Mouse (Mus musculus) neutrophil, adult 5-6 weeks (primary cell): ENCODE measurements around the gene Jph3. TPM values are rescaled to one million over a fixed set of nuclear protein-coding genes. Genes with fewer than 3 reads are reported as not detected.

Experiments used
- ATAC-seq: fragments of 151-379, 151-347 bp; 2 replicates; pipeline ENCODE4 v1.8.0; 2017; ENCODE audit warnings: mild to moderate bottlenecking, moderate TSS enrichment; ENCODE audit not compliant: insufficient number of reproducible peaks, poor library complexity, low FRiP score, severe bottlenecking; ENCODE audit errors: extremely low read depth
- total RNA-seq: library from RNA; stranded (forward); fragments of 200-1000 nt; gene quantifications from 2 replicates; pipeline ENCODE4 v1.2.3, GENCODE M21; 2017

Jph3 gene
- total RNA-seq, 1 experiment from 2014 or later, result 0.12 TPM

DNA sequence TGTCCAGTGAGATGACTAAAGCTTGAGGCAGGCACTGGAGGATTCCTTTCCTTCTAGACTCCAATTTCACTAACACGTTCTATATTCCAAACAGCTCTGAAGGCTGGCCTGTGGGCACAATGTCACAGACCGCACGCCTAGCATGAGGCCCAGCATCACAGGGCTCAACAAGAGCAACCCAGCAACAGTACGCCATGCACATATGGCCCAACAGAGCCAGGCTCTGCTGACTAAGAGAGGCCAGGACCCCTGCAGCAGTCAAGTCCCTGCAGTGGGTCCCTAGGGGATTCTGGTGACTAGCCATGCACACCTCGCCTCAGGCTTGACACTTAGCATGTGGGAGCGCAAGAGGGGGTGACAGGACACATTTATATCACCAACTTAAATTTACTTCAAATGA, 91.4 kb downstream of the Jph3 start:
- ATAC-seq, result no peak

DNA sequence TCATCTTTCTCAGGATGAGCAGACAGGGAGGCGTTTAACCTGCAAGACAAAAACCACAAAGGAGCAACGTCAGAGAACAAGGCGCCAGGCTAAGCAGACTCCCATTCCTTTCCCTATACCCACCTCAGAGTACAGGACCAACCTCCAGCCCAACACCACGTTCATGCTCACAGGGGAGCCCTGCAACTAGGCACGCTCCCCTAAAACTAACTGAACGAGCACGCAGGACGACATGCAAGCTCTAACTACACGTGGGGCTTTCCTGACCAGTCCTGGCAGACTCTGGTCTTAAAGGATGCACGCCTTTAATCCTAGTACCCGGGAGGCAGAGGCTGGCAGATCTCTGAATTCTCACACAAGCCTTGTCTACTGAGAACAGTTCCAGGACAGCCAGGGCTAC, 91.9 kb downstream of the Jph3 start:
- no peak for ATAC-seq

DNA sequence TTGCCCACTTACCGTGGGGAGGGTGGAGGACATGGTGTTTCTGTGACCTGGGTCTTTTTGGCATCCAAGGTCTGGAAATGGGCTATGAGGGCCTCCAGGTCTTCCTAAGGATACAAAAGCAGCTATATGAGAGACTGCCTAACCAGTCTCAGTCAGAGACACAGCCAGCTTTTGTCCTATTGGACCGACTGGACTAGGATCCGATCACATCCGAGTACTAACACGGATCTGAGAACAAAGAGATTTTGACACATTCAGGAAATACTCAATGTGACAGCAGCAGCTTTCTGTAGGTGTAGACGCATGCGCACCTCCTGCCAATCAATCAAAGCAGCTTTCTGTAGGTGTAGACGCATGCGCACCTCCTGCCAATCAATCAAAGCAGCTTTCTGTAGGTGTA, 92.3 kb downstream of the Jph3 start:
- ATAC-seq, result no peak

DNA sequence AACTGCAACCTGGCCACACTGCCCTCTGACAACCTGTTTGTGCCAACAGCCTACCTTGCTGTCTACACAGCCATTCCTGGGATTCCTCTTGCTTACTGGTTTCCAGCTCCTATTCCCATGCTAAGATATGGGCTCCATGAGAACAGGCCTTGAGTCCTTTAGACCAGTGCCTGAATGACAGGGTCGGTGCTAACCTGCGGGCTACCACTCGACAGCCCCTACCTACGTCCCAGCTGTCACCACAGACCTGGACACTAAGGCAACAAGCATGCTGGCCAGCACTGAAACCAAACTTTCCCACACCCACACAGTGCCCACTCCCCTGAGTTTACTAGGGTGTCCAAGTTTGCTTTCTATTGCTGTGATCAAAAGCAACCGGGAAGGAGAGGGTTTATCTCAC, 98.3 kb downstream of the Jph3 start:
- no peak for ATAC-seq

DNA sequence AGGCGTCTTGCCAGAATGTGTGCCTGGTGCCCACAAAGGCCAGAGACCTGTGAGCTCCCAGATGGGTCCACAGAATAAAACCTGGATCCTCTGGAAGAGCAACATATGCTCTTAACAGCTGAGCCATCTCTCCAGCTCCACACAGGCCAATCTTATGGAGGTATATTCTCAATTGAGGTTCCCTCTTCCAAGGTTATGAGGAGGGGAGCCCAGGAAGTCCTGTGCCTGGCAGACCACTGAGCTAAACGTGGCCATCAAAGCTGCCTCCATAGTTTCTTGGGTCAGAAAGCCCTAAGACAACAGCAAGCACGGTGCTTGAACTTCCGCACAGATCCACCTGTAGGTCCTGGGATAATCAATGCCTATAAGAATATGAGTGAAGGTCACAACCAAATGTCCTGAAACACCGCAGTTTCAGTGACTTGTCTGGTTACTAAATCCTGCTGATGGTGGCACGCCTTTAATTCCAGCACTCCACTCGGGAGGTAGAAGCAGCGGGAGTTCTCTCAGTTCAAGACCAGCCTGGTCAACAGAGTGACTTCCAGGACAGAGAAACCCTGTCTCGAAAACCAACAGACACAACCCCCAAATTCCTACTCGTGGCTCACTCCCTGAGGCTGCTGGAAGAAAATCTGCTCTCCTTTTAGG, 99.1 kb downstream of the Jph3 start:
- ATAC-seq, result no peak

DNA sequence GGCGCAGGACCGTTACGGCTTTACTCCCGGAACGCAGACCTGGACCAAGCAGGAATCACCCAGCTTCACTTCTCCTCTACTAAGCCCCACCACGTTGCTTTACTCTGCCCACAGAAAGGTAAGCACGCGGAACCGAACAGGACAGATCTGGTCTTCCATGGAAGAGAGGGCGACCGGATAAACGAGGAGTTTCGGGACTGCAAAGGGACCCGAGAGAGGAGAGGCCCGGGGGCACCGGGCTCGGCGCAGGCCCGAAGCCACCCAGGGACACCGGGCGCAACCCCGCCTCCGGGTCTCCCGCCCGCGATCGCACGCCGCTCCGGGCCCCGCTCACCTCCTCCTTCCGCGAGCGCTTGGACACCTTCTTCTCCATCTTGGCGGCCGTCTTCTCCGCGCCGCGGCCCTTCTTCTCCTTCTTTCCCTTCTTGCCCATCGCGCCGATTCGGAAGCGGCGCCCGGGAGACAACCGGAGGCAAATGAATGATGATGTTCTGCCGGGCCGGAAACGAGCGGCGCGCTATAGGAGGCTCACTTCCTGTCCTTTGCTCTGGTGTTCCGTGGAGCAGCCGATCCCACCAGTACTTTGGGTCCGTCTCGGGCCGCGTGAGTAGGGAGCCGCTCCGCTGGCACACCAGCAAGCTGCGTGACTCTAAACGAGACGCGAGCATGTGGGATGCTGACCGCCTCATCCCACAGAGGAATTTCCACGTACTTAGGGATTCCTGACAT, 99.8 kb downstream of the Jph3 start, which contains the start of gene Klhdc4:
Klhdc4 (minus strand) TSS at position 522 of the 729 bp plus-strand sequence.
- ATAC-seq, result peak; percentile 99

DNA sequence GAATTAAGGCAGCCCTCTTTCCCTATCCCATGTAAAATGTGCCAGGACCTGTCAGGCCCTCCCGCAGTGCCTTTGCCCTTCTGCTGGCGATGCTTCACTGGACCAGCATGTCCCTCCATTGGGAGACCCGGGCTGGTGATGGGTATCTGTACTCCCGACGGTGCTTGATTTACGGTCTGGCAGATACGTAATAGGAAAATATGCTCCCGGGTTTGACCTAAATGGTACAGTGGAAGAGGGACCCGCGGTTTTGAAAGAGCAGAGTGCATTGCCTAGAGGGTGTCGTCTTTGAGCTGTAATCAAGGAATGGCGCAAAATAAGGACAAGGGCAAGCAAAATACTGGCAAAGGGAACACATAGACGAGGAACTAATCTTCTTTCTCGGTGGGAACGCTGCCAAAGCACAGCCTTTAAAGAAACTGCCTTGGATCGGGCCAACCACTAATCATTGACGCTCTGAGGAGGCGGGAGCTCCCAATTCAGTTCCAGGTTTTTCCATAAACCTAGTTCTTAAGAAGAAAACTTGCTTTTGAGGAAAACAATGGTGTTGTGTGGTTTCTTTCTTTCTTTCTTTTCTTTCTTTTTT, 100.4 kb downstream of the Jph3 start:
- ATAC-seq, result peak; percentile 20; the same call in 1 of the 2 replicates

DNA sequence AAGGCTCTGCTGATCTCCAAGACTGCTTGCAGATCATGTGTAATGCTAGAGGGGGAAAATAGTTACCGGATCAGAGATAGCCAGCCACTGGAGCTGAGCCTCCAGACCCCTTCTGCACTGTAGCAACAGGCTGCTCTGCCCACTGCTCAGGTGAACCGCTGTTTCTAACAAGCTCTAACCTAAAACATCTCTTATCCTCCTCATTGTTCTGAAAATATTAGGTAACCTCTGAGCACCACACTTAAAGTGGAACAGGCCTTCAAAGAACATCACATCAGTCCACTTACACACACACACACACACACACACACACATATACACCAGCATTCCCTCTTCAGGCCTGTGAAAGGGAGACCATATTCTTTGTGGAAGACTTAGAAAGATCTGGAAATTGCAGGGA, 102.6 kb downstream of the Jph3 start:
- no peak for ATAC-seq

DNA sequence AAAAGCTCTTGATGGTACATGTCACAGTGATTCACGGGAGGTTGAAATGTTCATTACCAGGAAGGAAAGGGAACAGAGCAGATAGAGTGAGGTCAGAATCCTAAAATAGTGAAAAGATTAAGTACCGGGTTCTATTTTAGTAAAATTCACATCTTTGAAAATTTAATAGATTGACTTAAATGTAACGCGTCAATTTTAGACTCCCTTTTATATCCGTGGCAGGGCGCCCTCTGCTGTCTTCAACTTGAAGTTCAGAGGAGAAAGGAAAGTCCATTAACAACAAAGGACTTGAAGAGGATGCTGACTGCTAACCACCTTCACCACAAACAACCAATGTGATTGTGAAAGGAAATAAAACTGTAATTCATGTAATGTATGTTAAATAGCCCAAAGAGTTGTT, 103.1 kb downstream of the Jph3 start:
- peak; percentile 73 for ATAC-seq

DNA sequence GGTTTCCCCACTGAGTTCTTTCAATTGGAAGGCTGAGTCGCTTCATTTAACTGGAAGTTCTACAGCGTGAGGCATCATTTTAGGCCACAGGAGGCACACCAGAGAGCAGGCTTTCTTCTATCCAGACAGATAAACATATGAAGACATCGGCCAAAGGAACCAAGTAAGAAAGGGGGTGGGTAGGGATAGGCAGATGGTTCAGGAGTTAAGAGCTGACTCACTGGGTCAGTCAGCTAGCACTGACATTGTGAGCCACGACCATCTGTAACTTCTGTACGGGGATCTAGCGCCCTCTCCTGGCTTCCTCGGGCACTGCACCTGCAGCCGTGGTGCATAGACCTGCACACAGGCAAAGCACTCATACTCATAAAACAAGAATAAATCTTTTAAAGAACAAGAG, 111.8 kb downstream of the Jph3 start:
- ATAC-seq, result peak; percentile 48; the same call in 1 of the 2 replicates

DNA sequence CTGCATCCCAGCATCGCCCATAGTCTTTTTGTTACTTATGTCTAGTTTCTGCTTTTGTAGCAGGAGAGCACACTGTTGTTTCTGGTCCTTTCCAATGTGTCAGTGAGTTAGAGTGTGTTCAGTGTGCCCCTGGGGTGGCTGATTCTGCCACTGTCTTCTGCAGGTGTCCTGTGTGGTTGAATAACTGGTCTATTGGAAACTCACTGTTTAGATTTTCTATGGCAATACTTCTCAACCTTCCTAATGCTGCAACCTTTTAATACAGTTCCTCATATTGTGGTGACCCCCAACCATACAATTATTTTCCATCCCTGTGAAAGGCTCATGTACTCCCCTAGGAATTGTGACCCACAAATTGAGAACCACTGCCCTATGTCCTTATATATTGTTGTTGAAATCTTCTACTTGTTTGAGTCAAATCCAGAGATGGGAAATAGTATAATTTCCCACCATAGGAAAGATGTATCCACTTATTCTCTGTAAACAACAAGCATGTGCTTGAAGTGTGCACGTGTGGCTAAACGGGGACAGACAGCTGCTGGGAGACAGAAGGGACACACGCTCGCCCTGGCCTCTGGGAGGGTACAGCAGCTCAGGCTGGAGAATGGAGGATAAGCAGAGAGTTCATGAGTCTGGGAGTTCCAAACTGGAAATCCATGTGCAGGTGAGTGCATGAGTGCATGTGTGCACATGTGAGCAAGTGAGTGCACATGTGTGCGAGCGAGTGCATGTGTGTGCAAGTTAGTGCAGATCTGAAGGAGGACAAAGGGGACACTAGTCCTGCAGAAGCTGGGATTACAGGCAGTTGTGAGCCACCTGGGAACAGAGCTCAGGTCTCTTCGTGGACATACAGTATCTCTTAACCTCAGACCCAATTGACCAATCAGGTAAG, 112.9 kb downstream of the Jph3 start:
- no peak for ATAC-seq

DNA sequence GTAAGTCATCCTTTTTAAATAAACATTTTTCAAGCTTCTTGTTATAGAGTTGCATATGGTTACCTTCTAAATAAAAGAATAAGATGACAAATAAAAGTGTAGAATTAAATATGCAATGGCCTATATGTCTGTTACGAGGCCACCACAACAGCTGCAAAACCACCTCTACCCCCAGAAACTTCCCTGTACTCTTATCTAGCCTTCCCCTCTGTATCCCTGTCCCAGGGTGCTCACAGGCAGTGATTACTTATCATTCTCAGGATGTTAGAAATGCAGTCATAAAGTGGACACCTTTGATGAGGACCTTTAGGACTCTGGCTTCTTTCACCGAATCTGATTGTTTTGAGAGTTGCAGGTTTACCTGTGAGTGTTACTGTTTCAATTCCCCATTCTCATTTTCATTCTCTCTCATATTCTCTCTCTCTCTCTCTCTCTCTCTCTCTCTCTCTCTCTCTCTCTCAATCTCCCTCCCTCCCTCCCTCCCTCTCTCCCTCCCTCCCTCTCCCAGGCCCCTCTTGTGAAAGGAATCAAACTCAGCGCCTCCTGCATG, 113.8 kb downstream of the Jph3 start:
- ATAC-seq, result no peak

Other genes starting within 250 kb of the Jph3 start
- not detected in 2 replicates for gene 1700018B08Rik, start 185.3 kb upstream of the Jph3 start, total RNA-seq
- 27.7 and 35.0 TPM in 2 replicates for gene Fbxo31, start 150.8 kb upstream of the Jph3 start, total RNA-seq
- gene Map1lc3b, start 139.3 kb upstream of the Jph3 start, total RNA-seq, result 233 and 265 TPM in 2 replicates
- under 0.01 and 0.49 TPM in 2 replicates for gene Zcchc14, start 76.7 kb upstream of the Jph3 start, total RNA-seq
- gene Klhdc4, start 99.9 kb downstream of the Jph3 start, total RNA-seq, result 41.6 and 42.4 TPM in 2 replicates
- gene Slc7a5, start 178.1 kb downstream of the Jph3 start, total RNA-seq, result 4.5 and 4.9 TPM in 2 replicates
- gene Car5a, start 215.3 kb downstream of the Jph3 start, total RNA-seq, result not detected in 2 replicates
- 46.5 and 88.3 TPM in 2 replicates for gene Banp, start 220.1 kb downstream of the Jph3 start, total RNA-seq